Mouse (Mus musculus): Measurements from ENCODE around the gene Plpp2.

- TF ChIP-seq POLR2A (IDR thresholded peaks at IDR 0.05; ENCODE audit: low read depth, low read length): no peak
- TF ChIP-seq CTCF (IDR thresholded peaks at IDR 0.05; ENCODE audit: borderline replicate concordance, insufficient read depth, low read length): no peak
Measured at GRCm38 (mm10) chr10:79545891-79546290, 12.3 kb upstream of the Plpp2 start.

All from embryonic fibroblast, embryonic 13.5 days (primary cell).